Mouse (Mus musculus) fibroblast of lung, adult 2 months (primary cell): Measurements from ENCODE around the gene Sf3a2.

Experiments used
- DNase-seq: peaks from one replicate; pipeline ENCODE4 v3.0.0-alpha.2; 2011; ENCODE audit warnings: low read depth

Gene Sf3a2

GRCm38 (mm10) chr10:80775731-80776130 lies 22.3 kb upstream of the Sf3a2 start:
- no peak for DNase-seq

DNA sequence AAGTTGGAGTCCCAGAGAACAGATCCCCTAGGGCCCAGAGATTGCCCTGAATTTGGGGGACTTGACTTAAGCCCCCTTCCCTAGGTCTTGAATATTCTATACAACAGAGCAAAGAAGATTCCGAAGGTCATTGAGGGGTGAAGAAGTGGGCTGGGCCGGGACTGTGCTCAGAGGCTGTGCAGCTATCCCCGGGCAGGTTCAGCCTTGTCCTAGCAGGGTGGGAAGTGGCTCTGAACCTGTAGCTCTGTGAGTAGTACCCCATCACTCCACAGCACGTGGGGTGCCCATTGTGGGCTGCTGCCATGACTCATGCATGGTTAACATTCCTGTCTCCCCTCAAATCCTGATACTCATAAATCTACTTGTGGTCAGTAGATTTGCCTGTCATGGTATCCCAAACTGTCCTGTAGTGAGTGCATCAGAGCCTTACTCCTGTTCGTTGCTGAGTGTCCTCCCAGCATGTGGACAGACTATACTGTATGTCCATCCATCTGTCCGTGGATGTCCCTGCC lies 21.6 kb upstream of the Sf3a2 start:
- DNase-seq: no peak

DNA sequence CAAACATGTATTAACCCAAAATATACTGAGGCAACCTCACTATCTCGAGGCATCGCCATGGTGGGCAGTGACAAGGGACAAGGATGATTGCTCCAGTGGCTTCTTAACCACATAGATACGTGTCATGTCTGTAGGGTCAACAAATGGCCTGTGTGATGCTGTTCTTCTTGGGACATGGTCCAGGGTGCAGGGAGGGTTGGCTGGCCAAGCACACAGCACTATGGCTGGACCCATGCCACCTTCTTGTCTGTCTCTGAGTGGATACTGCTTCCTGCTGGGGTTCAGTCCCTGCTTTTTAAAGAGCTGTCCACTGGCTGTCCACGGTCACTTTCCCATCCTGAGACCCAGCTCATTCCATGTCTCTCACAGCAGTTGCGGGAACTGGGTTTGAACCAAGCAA lies 20.9 kb upstream of the Sf3a2 start:
- DNase-seq: no peak

DNA sequence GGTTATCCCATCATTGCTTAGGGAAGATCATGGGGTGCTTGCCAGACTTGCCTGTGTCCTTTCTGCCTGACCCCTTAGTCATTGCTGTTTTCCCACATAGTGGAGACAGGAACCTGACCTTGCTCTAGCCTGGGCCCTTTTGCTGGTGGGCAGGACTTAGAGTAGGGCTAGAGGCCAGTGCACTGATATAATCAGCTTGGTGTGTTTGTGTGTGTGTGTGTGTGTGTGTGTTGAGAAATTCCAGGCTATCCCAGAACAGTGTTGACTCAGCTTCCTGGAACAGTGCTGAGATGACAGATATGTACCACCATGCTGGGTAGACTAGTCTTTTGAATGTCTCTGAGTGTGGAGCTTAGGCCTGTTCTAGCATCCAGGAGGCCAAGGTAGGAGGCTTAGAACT lies 18.4 kb upstream of the Sf3a2 start:
- no peak for DNase-seq

GRCm38 (mm10) chr10:80784302-80784701 lies 13.7 kb upstream of the Sf3a2 start:
- DNase-seq: no peak

DNA sequence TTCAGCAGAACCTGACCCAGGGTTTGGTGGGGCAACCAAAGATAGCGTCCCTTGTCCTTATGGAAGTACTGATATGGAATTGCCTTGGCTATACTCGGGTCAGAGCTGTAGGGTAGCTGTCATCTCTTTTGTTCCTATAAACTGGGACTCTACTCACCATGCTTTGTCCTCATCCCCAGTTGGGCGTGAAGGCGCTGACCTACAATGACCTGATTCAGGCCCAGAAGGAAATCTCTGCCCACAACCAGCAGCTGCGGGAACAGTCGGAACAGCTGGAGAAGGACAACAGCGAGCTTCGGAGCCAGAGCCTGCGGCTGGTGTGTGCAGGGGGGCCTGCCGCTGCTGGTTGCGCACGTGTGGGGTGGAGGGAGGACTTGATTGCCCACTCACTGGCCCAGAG lies 13.1 kb upstream of the Sf3a2 start:
- no peak for DNase-seq

GRCm38 (mm10) chr10:80785963-80786362 lies 12.0 kb upstream of the Sf3a2 start:
- DNase-seq: no peak

DNA sequence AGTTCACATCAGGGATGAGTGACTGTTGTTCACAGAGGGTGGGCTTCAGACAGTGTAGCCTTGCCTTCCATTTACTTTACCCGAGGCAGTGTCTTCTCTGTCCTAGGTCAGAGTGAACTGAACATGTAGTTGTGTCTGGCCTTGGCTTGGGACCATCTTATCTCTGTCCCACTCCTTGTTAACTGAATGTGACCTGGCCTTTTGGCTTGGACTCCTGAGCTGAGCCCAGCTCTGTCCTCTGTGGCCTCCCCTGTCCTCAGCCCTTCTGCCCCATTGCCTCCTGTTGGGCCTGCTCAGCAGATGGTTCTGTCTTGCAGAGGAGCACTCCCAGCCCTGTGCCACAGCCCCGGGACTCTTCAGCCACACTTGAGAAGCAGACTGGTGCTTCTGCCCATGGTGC lies 10.5 kb upstream of the Sf3a2 start:
- no peak for DNase-seq

DNA sequence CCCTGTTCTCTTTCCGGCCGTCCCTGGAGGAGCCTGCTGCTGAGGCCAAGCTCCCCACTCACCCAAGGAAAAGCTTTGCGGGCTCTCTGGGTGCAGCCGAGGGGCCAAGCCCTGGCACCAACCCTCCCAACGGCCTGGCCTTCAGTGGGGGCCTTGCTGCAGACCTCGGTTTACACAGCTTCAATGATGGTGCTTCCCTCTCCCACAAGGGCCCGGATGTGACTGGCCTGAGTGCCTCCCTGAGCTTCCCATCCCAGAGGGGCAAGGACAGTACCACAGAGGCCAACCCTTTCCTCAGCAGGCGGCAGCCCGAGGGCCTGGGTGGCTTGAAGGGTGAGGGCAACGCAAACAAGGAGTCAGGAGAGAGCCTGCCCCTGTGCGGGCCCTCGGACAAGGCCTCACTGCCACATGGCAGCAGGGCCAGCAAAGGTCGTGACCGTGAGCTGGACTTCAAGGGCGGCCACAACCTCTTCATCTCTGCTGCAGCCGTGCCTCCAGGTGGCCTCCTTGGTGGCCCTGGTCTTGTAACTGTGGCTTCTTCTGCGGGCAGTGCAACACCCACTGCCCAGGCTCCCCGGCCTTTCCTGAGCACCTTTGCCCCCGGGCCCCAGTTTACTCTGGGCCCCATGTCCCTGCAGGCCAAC lies 7.1 kb upstream of the Sf3a2 start:
- no peak for DNase-seq

DNA sequence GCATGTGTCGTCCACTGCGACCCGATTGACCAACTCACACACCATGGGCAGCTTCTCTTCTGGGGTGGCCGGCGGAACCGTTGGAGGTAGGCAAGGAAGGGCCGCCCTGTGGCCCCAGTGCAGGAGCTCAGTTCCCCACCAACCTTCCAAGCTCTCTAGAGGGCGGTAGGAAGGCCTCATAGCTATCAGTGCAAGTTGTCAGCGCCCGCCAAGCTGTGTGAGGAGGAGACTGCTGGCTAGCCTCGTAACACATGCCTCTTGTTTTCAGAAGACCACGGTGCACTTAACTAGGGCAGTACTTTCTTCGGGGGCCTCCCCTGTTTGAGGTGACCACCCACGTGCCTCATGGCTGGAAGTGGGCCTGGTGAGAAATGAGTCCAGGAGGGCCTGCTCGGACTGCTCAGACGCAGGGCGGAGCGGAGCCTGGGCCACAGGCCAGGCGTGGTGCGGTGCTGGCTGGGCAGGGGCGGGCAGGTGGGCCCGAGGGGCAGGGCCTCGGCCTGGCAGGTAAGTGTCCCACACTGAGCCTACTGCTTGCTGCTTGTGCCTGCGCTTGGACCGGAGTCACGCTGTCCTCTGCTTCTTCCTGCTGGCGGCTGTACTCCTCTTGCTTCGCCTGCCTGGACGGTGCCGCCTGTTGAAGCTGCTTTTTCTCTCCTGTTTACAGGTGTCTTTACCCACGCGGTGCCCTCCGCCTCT lies 6.4 kb upstream of the Sf3a2 start:
- DNase-seq: no peak

- no peak for DNase-seq
These were observed 5.6 kb upstream of the Sf3a2 start for GRCm38 (mm10) chr10:80792175-80793032.

- DNase-seq: no peak
These were observed 4.8 kb upstream of the Sf3a2 start for GRCm38 (mm10) chr10:80793033-80793784.

GRCm38 (mm10) chr10:80793803-80794202 lies 4.2 kb upstream of the Sf3a2 start:
- DNase-seq: no peak

- DNase-seq: no peak
These were observed 3.2 kb upstream of the Sf3a2 start for GRCm38 (mm10) chr10:80794750-80795149.

DNA sequence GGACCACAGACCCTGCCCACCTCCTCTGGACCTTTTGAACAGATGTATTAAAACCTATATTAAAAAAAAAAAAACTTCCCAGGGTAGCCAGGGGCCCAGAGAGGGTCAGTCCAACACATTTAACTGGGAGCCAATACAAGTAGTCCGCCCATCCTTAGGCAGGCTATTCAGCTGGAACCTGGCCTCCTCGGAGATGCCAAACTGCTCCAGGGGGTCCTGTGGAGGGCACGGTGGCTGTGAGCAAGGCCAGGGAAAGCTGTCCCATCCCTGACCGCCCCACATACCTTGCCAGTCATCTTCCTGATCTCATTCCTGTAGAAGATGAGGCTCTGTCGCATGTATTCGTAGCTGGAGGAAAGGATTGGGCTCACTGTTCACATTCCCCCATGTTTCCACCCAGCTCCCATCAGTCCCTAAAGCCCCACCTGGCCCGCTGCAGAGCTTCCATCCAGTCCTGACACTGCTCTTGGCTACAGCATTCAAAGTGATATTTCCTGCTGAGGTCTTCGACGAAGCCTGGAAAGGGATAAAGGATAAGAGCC lies 1.6 kb upstream of the Sf3a2 start:
- no peak for DNase-seq

DNA sequence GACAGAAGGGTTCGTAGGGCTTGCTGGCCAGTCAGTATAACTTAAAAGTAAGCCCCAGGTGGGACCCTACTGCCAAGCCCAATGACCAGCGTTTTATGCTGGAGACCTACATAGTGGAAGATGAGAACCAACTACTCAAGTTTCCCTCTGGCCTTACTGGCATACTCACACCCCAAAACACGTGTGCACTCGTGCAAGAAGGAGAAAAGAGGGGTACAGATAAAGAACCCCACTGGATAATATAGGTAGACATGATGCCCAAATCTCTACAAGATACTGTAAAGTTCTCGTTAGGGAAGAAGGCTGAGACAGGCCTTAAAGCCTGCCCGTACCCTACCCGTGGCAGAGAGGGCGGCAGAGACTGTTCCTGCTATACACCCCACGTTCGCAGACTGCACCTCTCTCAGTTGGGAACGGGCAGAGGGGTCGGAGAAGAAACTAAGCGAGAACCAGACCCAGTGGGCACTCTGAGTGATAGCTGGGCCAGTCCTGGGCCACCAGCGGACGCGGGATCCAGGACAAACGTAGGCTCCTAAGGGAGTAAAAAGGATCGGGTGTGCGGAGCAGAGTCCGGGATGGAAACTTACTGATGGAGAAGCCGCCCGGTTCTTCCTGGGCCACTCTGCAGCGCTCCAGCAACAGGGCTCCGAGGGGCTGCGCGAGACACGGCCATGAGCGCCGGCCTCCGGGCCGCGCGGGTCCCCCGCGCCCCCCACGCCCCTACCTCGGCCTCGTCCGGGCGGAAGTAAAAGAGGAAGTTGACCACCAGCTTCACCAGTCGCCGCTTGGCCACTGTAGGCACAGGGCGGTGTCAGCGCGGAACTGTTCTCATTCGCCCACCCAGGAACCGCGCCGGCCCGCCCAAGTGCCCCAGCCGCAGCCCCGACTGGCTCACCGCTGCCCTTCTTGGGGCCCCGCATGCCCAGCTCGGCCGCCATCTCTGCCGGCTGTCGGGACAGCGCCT lies 530 bp upstream of the Sf3a2 start:
- no peak for DNase-seq

DNA sequence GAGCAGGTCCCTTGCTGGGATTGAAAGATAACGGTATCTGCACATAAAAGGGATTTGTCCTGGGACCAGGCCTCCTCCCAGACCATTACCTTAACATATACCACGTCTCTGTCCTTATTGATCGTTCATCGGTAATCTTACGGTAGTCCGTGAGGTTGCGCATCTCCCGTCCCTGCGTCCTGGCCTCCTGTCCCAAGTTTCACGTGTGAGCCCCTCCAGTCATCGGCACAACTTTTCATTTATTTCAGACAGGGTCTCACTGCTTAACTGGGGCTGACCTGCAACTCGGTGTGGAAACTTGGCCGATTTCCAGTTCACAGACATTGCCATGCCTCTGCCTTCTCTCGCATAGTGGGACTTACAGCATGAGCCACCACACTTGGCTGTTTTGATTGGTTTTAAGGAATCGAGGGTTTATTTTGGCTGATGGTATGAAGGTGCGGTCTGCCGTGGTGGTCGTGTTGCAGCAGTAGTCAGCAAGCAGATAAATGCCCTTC lies 1.1 kb downstream of the Sf3a2 start:
- DNase-seq: no peak

GRCm38 (mm10) chr10:80802204-80802912 lies 4.4 kb downstream of the Sf3a2 start:
- DNase-seq: no peak

DNA sequence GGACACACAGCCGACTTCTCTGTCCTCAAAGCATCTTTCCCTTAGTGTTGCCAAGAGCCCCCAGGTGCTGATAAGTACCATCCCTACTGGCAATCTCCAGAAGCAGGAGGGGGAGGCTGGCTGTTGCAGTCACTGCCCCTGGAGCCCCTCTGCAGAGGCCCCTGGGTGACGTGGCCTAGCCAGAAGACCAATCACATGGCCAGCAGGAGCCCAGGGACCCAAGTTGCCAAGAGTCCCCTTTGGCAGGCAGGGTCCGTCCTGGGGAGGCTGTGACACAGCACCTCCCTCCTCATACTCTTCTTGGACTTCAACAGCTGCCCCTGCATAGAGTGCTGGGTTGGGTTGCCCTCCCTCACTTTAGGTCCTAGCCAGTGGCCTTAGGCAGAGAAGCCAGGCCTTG lies 5.0 kb downstream of the Sf3a2 start:
- DNase-seq: no peak

DNA sequence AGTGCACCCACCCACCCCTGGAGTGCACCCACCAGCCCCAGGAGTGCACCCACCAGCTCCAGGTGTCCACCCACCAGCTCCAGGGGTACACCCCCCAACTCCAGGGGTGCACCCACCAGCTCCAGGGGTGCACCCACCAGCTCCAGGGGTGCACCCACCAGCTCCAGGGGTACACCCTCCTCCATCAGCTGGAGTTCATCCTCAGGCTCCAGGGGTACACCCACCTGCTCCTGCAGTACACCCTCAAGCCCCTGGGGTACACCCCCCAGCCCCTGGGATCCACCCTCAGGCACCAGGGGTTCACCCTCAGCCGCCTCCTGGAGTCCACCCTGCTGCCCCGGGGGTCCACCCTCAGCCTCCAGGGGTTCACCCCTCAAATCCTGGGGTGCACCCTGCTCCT lies 6.3 kb downstream of the Sf3a2 start:
- no peak for DNase-seq
